Mouse (Mus musculus) adrenal gland, adult 10 weeks (tissue): ENCODE measurements around the gene Tmem100. TPM values are rescaled to one million over a fixed set of nuclear protein-coding genes. Genes with fewer than 3 reads are reported as not detected.

ENCODE experiments used
- polyA plus RNA-seq: library from polyadenylated mRNA; stranded (reverse); fragments of 350-450 nt; fragmentation: Illumina TruSeq; extraction: RNeasy Lipid Tissue Mini Kit (QIAGEN cat#74804); gene quantifications from one replicate; pipeline ENCODE4 v1.2.3, GENCODE M21; 2014; ENCODE audit warnings: low read depth, low replicate concordance

The Tmem100 gene
- 12.4 TPM for polyA plus RNA-seq

DNA sequence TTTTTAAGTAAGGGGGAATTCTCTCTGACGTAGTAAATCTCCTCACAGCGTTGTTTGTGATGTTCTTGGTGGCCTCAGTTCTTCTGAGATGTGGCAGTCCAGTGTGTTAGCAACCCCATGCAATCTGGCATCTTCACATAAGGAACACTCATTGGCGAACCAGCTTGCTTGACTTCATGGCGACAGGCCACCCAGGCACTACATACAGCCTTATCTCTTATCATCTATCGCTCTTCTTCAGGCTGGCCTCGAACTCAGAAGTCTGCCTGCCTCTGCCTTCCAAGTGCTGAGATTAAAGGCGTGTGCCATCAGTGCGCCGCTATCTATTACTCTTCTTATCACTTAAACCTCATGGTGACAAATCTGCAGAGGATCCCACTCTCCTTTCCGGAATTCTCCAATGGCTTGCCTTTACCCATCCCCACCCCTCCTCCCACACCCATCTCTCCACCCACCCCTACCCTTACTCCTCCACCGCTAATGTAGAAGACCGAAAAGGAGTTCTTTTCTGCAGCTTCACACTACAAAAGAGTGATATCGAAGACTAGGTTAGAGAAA is at the start of gene Tmem100:
TSS of gene Tmem100 (plus strand) at position 508 of the 558 bp plus-strand sequence.

DNA sequence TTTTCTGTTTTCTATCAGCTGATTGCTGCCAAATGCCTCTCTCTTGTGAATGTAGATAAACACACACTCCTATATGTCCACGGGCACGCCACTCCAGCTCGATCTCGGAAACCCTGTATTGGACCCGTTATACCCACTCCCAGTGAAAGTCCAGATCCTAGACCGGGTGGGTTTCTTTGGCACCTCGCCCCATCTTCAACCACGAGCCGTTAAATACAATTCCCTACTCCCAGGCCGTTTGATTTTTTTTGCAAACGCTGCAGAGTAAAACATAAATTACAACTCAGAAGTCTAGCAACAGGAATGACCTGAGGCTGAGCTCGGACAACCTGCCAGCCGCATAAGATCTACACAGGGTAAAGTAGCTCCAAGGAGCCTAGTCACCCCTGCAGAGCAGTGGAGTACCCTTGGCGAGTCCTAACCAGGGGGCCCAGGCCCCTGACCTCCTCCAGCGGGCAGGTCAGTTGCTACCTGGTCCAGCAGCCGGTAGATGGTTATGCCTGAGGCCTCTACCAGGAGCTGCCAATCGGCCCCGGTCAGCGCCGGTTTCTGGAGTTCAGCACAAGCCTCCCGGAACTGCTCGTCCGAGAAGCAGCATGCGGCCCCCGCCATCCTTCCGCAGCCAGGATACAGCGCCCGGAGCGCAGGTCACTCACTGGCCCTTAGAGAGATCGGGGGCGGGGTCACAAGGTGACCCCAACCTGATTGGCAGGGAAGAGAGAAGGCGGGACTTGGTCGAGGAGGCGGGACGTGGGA is 27.7 kb upstream of the Tmem100 start, which contains the start of gene Pctp:
TSS of gene Pctp (minus strand) at position 664 of the 756 bp plus-strand sequence.

Other genes starting within 250 kb of the Tmem100 start
- gene Pctp, start 27.5 kb upstream of the Tmem100 start, polyA plus RNA-seq = 8.8 TPM
- 7.6 TPM for gene Gm45716, start 157.3 kb downstream of the Tmem100 start, polyA plus RNA-seq
- gene Mmd, start 219.1 kb downstream of the Tmem100 start, polyA plus RNA-seq = 194 TPM